Comparison of ENCODE assay signal across 9 mouse cellular contexts in the genomic region with DNA sequence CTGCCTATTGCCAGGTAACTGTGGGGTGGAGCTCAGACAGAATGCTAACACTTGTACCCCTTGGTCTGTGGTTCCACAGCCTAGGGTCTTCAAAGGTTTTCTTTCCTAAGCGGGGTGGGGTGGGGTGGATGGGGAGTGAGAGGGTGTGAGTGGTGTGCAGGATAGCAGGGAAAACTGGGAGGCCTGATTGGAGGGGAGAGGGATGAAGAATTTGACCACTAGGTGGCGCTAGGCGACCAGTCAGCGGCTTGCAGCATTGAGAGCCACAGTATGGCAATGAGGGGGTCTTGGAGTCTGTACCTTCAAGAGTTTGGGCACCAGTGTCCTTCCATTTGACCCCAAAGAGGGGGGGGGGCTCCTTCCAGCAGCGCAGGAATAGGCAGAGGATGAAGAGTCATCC. TPM values are rescaled to one million over a fixed set of nuclear protein-coding genes. Genes with fewer than 3 reads are reported as not detected.
DNase-seq lines count a peak whose midpoint lies in the region; ATAC-seq and TF ChIP-seq lines count a peak whose summit lies in the region.
"Had no signal": no experiment of that assay in that cellular context is flagged by ENCODE, and none has a peak within 500 bp of the region (broad histone marks: within the 10 kb centered on the region; RNA-seq: fewer than 3 reads in every experiment).

No protein-coding gene starts in this region.

- WGBS in intestine, embryonic 16.5 days, result under 1% methylated on average over 5 of the region's 5 CpGs
- whole genome bisulfite sequencing in midbrain, embryonic 12.5 days, result 2% methylated on average over 5 of the region's 5 CpGs
- WGBS in small intestine, adult 2 months, result 3% methylated on average over 5 of the region's 5 CpGs

- TF ChIP-seq POLR2A in small intestine, adult 2 months (IDR thresholded peaks at IDR 0.05; ENCODE audit: low read depth, low read length), result no peak

- no peaks in the 10 kb centered on the region for H3K36me3 ChIP-seq in intestine, embryonic 16.5 days (ENCODE audit: control insufficient read depth, insufficient read depth, low read length)
- no peaks in the 10 kb centered on the region for H3K36me3 ChIP-seq in midbrain, embryonic 12.5 days
- H3K36me3 ChIP-seq in small intestine, adult 2 months (ENCODE audit: control insufficient read depth, insufficient read depth, low read length), result no peaks in the 10 kb centered on the region
- H3K36me3 ChIP-seq: liver, embryonic 15.5 days had no signal

- H3K4me3 ChIP-seq in intestine, embryonic 16.5 days (ENCODE audit: low read length), result no peak overlapping the region
- no peak overlapping the region for H3K4me3 ChIP-seq in midbrain, embryonic 12.5 days
- H3K4me3 ChIP-seq in small intestine, adult 2 months (ENCODE audit: low read depth, low read length), result no peak overlapping the region
- H3K4me3 ChIP-seq: liver, embryonic 15.5 days had no signal

- no peak overlapping the region for H3K9ac ChIP-seq in intestine, embryonic 16.5 days (ENCODE audit: low read depth, low read length)
- no peak overlapping the region for H3K9ac ChIP-seq in midbrain, embryonic 12.5 days (replicated peaks)
- H3K9ac ChIP-seq: liver, embryonic 15.5 days had no signal

- DNase-seq in ZHBTc4 (ENCODE audit: low read depth, low spot score), result peak; percentile 69
- DNase-seq in embryo, embryonic 10 days (ENCODE audit: low spot score), result peak; percentile 90
- peak; percentile 76 for DNase-seq in gastrocnemius, postnatal 14 days
- peak; percentile 65 to 73 for DNase-seq in left cerebral cortex, postnatal 36 days (ENCODE audit: low spot score in 2 of 2)

- H3K4me2 ChIP-seq in intestine, embryonic 16.5 days (ENCODE audit: low read depth, low read length), result no peak overlapping the region
- no peak overlapping the region for H3K4me2 ChIP-seq in midbrain, embryonic 12.5 days (replicated peaks)
- H3K4me2 ChIP-seq: liver, embryonic 15.5 days had no signal

- peak; percentile 98 for TF ChIP-seq CTCF in small intestine, adult 2 months (IDR thresholded peaks at IDR 0.05; ENCODE audit: extremely low read depth, insufficient read length, insufficient replicate concordance, low read depth, low read length)

- no peaks in the 10 kb centered on the region for H3K9me3 ChIP-seq in intestine, embryonic 16.5 days (ENCODE audit: control insufficient read depth, low read length)
- no peaks in the 10 kb centered on the region for H3K9me3 ChIP-seq in midbrain, embryonic 12.5 days
- H3K9me3 ChIP-seq: liver, embryonic 15.5 days had no signal

- no peak overlapping the region for H3K27ac ChIP-seq in intestine, embryonic 16.5 days (ENCODE audit: low read length)
- H3K27ac ChIP-seq in midbrain, embryonic 12.5 days (replicated peaks), result no peak overlapping the region
- no peak overlapping the region for H3K27ac ChIP-seq in small intestine, adult 2 months (ENCODE audit: insufficient read depth, low read depth, low read length)
- H3K27ac ChIP-seq: liver, embryonic 15.5 days had no signal

- intact Hi-C loops in gastrocnemius, postnatal 14 days (cut with DNase I; ENCODE audit: low total_unique reads), result loop anchor here (2.0 to 10.0 kb wide), 2 partner anchors 79 to 223 kb away; partner anchors contain the start of gene Dusp23
- intact Hi-C loops in left cerebral cortex, postnatal 36 days (cut with DNase I), result loop anchor here (1.0 to 5.0 kb wide), 3 partner anchors 78 to 220 kb away; partner anchors contain the start of gene Dusp23

- H3K4me1 ChIP-seq in intestine, embryonic 16.5 days (ENCODE audit: control insufficient read depth, insufficient read depth, low read length), result no peaks in the 10 kb centered on the region
- no peaks in the 10 kb centered on the region for H3K4me1 ChIP-seq in midbrain, embryonic 12.5 days
- H3K4me1 ChIP-seq in small intestine, adult 2 months (ENCODE audit: control insufficient read depth, insufficient read depth, insufficient read length, low read length), result peaks cover 19% of the 10 kb centered on the region; the same call in 1 of the 2 replicates
- H3K4me1 ChIP-seq: liver, embryonic 15.5 days had no signal

- peak; percentile 57 for ATAC-seq in intestine, embryonic 16.5 days
- ATAC-seq in midbrain, embryonic 12.5 days (ENCODE audit: low FRiP score, low read depth), result peak; percentile 89
- ATAC-seq in activated CD4-positive, CD25-positive, alpha-beta regulatory T cell, adult 4 months, result no peak

- H3K27me3 ChIP-seq in intestine, embryonic 16.5 days (replicated peaks; ENCODE audit: control insufficient read depth, insufficient read depth, low read length), result no peaks in the 10 kb centered on the region
- peaks cover 12% of the 10 kb centered on the region for H3K27me3 ChIP-seq in midbrain, embryonic 12.5 days
- H3K27me3 ChIP-seq in small intestine, adult 2 months (ENCODE audit: control insufficient read depth, insufficient read depth, low read length), result no peaks in the 10 kb centered on the region
- H3K27me3 ChIP-seq: liver, embryonic 15.5 days had no signal

RNA-seq across cellular contexts. Expression of gene Pigm, which starts 35.9 kb away (rescaled TPM):
- 1 to 10 TPM; 4.4 to 4.8 TPM for total RNA-seq in gastrocnemius, postnatal 14 days (2021)
- polyA plus RNA-seq in intestine, embryonic 16.5 days (2015; fragmentation: Nextera tagmentation; extraction: Ambion mirVana), result 5.0 and 5.6 TPM in 2 replicates
- total RNA-seq in left cerebral cortex, postnatal 36 days (2021), result 1 to 10 TPM; 7.8 to 8.3 TPM
- 10.7 and 11.4 TPM in 2 replicates for polyA plus RNA-seq in midbrain, embryonic 12.5 days (2016; fragmentation: Nextera tagmentation; extraction: Ambion mirVana)
- polyA plus RNA-seq in small intestine, adult 2 months (2012; rRNA removed), result 3.5 and 4.8 TPM in 2 replicates
- polyA plus RNA-seq in activated CD4-positive, CD25-positive, alpha-beta regulatory T cell, adult 4 months (2017; shearing (Covaris generic)), result 1 to 10 TPM; 5.6 to 7.3 TPM
